Mouse (Mus musculus): ENCODE data around the gene Gm9970.

Gm9970 gene

GRCm38 (mm10) chr5:31240637-31241521 is at the start of gene Gm9970, which contains the start of gene Nrbp1:
TSS of gene Gm9970 (minus strand) at chr5:31241232.
TSS of gene Nrbp1 (plus strand) at chr5:31240864.
- DNase-seq (ENCODE audit: low spot score in 2 of 2), result peak; percentile 93 to 94

- no peak for DNase-seq (ENCODE audit: low spot score in 2 of 2)
Measured at GRCm38 (mm10) chr5:31289626-31290230, 48.7 kb upstream of the Gm9970 start.

- no peak for DNase-seq (ENCODE audit: low spot score in 2 of 2)
Measured at GRCm38 (mm10) chr5:31288655-31289054, 47.6 kb upstream of the Gm9970 start.

DNA sequence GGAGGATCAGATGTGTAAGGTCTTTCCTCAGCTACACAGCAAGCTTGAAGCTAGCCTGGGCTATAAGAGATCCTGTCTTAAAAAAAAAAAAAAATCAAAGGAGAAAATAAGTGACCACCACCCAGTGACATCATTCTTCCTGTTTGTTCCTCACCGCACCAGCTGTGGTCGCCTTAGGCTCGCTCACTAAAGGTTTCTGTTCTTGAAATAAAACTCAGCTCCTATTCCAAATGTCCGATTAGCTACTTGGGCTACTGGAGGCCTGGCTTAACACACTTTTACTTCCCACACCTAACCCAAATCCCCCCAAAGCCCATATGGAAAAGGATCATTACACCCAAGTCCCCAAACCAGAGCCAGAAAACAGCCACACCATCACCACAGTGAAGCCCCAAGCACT is 47.2 kb upstream of the Gm9970 start:
- DNase-seq (ENCODE audit: low spot score in 2 of 2), result no peak

DNA sequence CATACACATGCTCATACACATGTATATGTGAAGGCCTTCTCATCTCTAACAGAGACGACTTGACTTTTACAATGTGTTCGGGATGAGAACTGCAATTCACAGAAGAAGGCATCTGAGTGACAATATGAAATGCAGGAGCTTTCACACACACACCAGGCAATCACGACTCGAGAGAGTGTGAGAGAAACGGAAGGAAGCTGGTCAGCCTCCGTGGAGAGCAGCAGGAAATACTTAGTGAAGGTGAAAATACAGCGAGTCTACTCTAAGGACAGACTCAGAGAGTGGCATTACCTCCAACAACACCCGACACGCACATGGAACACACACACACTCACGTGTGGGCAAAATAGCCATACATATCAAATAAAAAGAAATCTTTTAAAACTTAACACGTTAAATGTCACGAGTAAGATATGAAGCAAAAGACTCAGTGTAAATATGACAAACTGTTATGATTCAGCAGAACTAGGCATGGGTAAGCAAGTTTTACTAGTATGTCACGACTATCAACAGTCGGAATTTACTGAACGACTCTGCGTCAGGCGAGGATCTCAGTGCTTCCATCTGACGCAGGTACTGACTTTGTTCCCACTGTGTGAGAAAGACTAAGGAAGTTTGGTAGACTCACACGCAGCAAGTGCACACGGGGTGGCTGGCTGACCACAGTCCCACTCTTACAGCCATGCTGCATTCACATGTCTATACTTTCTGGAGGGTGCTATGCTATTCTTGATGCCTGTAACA is 38.4 kb upstream of the Gm9970 start:
- DNase-seq (ENCODE audit: low spot score in 2 of 2), result no peak

DNA sequence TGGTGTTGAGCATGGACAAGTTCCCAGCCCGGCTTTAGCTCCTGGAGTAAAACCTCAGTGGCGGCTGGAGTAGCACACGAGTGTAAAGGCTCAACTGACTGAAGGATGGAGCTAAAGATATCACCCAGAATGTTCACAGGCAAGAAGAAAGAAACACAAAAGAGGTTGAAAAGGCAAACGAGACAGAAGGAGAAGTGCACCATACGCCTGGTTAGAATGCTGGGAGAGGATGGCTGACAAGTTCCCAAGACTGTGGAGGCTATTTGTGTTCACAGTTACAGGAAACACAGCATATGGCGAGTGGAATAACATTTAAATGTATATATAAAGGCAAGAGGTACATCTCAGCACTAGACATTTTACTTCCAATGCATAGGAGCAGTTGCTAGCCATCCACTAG is 32.0 kb upstream of the Gm9970 start:
- DNase-seq (ENCODE audit: low spot score in 2 of 2), result no peak

DNA sequence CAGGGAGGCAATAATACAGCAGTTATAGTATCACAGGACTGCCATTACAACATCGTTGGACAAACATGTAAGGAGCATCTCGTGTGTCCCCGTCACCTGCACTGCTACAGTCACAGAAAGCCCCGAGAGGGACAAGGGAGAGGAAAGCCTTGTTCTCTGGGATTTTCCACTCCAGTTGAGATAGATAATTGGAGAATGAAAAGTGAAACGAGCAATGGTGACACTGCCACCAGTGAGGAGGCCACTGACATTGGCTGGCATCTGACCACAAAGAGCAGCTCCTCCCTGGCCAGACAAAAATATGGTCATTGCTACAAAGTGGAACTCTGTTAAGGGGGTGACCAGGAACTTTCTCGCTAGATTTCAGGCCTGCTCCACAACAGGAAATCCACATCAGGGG is 26.7 kb upstream of the Gm9970 start:
- no peak for DNase-seq (ENCODE audit: low spot score in 2 of 2)

GRCm38 (mm10) chr5:31266101-31266500 is 25.1 kb upstream of the Gm9970 start:
- DNase-seq (ENCODE audit: low spot score in 2 of 2), result no peak

DNA sequence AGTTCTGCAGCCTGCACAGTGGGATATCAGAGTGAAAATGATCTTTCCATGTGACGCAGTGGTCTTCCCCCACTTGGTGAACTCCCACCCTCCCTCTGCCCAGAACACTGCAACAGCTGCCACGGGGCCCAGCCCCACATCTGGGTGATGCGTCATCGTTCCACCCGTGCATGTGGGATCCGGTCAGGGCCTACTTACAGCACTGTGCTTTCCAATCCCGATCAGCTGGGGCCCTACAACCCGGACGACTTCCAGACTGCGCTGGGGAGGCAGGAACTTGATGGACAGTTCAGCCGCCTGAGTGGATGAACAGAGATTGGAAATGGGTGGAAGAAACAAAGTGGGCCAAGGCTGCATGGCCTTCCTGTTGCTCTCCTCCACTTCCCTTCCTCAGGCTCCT is 16.6 kb upstream of the Gm9970 start:
- no peak for DNase-seq (ENCODE audit: low spot score in 2 of 2)

- no peak for DNase-seq (ENCODE audit: low spot score in 2 of 2)
Measured at GRCm38 (mm10) chr5:31255971-31256370, 14.9 kb upstream of the Gm9970 start.

DNA sequence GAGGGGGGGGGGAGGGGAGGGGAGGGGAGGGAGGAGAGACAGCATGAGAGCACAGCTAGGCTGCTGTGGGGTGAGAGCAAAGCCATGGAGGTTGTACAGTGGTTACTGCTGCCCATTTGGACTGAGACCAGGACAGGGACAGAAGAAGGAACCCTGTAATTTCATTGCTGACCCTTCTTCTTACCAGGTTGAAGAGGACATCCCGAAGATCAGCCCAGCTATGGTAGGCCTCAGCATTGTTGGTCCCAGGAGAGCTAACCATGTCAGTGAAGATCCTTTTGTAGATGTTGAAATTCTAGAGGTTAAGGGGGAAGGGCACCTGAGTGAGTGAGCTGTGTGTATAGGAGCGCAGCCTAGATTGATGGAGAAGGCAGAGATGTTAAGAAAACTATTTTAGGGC is 14.3 kb upstream of the Gm9970 start:
- DNase-seq (ENCODE audit: low spot score in 2 of 2), result no peak

- no peak for DNase-seq (ENCODE audit: low spot score in 2 of 2)
Measured at GRCm38 (mm10) chr5:31254901-31255300, 13.9 kb upstream of the Gm9970 start.

GRCm38 (mm10) chr5:31254452-31254851 is 13.4 kb upstream of the Gm9970 start:
- no peak for DNase-seq (ENCODE audit: low spot score in 2 of 2)

DNA sequence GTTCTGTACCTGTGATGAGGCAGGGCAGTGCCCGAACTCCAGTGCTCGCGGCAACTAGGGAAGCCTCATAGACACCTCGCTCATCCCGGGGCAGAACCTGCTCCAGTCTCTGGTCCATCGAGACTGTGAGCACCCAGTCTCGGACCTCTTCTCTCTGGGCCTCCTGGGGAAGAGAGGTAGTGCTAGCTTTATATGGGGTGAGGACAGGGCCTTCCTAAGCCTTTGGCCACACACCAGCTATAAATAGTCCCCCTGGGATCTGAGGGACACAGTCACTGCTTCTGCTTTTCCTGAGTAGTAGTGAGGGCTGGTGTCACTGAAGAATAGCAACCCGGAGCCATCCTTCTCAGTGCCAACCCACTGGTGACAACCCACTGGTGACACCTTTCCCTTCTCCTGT is 12.8 kb upstream of the Gm9970 start:
- no peak for DNase-seq (ENCODE audit: low spot score in 2 of 2)

DNA sequence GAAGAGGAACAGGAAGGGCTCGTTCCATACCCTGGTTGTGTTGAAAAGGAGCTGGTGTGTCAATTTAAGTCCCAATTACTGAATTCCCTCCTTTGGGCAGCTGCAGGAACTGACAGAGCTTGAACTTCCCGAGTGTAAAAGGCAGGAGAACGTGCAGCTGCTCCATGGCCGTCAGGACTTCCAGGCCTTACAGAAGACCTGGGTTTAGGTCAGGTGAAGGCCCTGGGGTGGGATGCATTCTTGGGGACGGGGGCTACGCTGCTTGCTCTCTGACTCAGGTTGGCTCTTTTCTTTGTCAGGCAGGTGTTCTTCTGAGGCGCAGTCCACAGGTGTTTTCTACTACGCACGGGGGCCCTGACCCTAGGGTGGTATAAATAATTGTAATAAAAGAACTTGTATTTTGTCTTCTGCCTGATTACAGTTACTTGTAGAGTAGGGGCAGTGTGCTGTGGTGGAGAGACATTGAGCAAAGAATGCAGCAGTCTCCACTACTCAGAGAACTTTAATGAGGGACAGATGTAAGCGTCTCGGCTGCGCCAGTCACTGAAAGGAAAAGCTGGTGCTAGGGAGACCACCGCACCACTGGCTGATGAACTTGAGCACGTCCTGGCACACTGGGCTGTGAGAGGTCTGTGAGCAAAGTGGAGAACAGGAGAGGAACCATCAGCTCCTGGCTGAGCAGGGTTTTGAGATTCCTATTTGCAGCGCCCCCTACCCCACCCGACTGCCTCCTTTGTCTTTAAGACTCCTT is 11.9 kb upstream of the Gm9970 start:
- no peak for DNase-seq (ENCODE audit: low spot score in 2 of 2)

DNA sequence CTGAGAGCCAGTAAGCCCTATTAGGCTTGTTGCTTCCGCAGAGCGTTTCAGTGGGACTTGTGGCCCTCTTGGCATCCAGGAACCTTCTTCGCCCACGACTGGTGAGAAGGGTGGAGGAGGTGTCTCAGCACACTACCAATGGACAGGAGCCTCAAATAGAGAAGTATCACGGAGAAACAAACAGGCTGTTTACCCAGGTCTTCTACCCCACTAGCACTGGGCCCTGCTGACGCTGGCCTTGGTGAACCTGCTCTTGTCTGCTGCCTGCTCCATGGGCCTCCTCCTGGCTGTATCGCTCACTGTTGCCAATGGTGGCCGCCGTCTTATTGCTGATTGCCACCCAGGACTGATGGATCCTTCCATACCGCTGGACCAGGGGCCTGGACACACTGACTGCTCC is 11.1 kb upstream of the Gm9970 start:
- DNase-seq (ENCODE audit: low spot score in 2 of 2), result no peak

DNA sequence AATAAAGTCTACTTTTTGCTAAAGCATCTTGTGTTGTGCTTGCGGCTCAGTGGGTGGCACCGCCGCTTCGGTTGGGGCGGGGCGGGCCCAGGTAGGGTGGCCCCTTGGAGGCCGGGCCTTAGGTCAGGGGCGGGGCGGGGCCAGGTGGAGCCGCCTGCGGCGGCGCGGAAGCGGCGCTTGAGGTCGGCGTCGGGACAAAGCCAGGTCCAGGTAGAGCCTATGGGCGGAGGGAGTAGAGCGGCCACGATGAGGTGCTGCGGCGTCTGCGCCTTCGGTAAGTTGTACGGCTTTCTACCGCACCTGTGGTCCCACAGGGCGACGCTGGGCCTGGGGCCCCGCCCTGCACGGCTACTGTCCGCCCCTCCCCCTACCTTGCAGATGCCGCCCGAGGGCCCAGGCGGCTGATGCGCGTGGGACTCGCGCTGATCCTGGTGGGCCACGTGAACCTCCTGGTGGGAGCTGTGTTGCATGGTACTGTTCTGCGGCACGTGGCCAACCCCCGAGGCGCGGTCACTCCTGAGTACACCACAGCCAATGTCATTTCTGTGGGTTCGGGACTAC is 10.6 kb upstream of the Gm9970 start, which contains the start of gene Krtcap3:
Krtcap3 (plus strand) TSS at position 151 of the 561 bp plus-strand sequence.
- no peak for DNase-seq (ENCODE audit: low spot score in 2 of 2)

DNA sequence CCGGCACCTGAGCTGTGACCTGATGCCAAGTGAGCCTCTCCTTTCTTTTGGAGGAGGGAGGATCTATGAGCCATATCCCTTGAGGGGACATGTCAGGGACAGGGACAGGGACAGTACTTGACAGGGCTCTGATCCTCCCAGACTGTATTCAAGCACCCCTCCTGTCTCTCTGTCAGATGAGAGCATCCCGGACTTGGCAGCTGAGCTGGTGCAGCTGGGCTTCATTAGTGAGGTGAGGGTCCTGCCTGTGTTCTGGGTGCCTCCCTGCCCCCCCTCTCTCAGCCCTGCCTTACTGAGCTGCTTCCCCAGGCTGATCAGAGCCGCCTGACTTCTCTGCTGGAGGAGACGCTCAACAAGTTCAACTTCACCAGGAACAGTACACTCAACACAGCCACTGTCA is 9.7 kb upstream of the Gm9970 start:
- no peak for DNase-seq (ENCODE audit: low spot score in 2 of 2)

DNA sequence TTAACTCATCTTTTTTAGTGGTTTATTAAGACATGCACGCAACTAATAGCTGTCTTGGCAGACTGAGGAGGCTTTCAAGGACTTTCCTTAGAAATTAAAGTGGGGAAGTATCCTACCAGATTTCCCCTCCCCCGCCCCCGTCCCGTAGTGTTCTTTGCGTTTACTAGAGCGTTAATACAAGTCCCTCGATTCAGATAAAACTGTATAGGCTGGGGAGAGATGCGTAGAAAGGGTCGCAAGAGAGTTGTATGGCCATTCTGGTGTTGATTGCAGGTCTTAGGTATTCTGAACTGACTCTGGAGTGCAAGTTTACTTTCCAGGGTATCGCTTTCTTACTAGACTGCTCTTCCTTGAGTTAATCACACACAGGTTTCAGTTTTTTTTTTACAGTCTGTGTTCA is 1.2 kb upstream of the Gm9970 start:
- DNase-seq (ENCODE audit: low spot score in 2 of 2), result no peak

GRCm38 (mm10) chr5:31241522-31242034 is 546 bp upstream of the Gm9970 start:
- no peak for DNase-seq (ENCODE audit: low spot score in 2 of 2)

GRCm38 (mm10) chr5:31226641-31227040 is 14.4 kb downstream of the Gm9970 start:
- no peak for DNase-seq (ENCODE audit: low spot score in 2 of 2)

All from thymus, postnatal 10 days (tissue).